Mouse (Mus musculus): ENCODE measurements around the gene Spryd3. TPM values are rescaled to one million over a fixed set of nuclear protein-coding genes. Genes with fewer than 3 reads are reported as not detected.

Gene Spryd3
- total RNA-seq, 2 experiments from 2014 or later = 148 to 163 TPM

GRCm38 (mm10) chr15:102114651-102115260, 21.3 kb downstream of the Spryd3 start:
- DNase-seq (ENCODE audit: low spot score in 2 of 2) = no peak

GRCm38 (mm10) chr15:102113674-102114073, 22.4 kb downstream of the Spryd3 start:
- peak in 1 of 2 experiments; percentile 8 for DNase-seq (ENCODE audit: low spot score in 2 of 2)

- no peak for DNase-seq (ENCODE audit: low spot score in 2 of 2)
These were observed 23.2 kb downstream of the Spryd3 start for GRCm38 (mm10) chr15:102112827-102113226.

- no peak for DNase-seq (ENCODE audit: low spot score in 2 of 2)
These were observed 23.9 kb downstream of the Spryd3 start for GRCm38 (mm10) chr15:102112181-102112580.

- DNase-seq (ENCODE audit: low spot score in 2 of 2) = peak in 1 of 2 experiments; percentile 9
These were observed 24.6 kb downstream of the Spryd3 start for GRCm38 (mm10) chr15:102111495-102111829.

GRCm38 (mm10) chr15:102110701-102111494, 25.1 kb downstream of the Spryd3 start:
- no peak for DNase-seq (ENCODE audit: low spot score in 2 of 2)

- DNase-seq (ENCODE audit: low spot score in 2 of 2) = no peak
These were observed 25.8 kb downstream of the Spryd3 start for GRCm38 (mm10) chr15:102110271-102110670.

GRCm38 (mm10) chr15:102108651-102109525, 27.1 kb downstream of the Spryd3 start:
- peak; percentile 83 to 86 for DNase-seq (ENCODE audit: low spot score in 2 of 2)

GRCm38 (mm10) chr15:102107689-102108573, 28.1 kb downstream of the Spryd3 start:
- peak; percentile 79 to 83 for DNase-seq (ENCODE audit: low spot score in 2 of 2)

GRCm38 (mm10) chr15:102106754-102107456, 29.1 kb downstream of the Spryd3 start:
- DNase-seq (ENCODE audit: low spot score in 2 of 2) = peak in 1 of 2 experiments; percentile 17

GRCm38 (mm10) chr15:102105764-102106730, 30.0 kb downstream of the Spryd3 start:
- peak in 1 of 2 experiments; percentile 12 for DNase-seq (ENCODE audit: low spot score in 2 of 2)

- peak in 1 of 2 experiments; percentile 33 for DNase-seq (ENCODE audit: low spot score in 2 of 2)
These were observed 30.7 kb downstream of the Spryd3 start for GRCm38 (mm10) chr15:102105360-102105759.

- DNase-seq (ENCODE audit: low spot score in 2 of 2) = peak in 1 of 2 experiments; percentile 16
These were observed 32.0 kb downstream of the Spryd3 start for GRCm38 (mm10) chr15:102103947-102104555.

- DNase-seq (ENCODE audit: low spot score in 2 of 2) = no peak
These were observed 32.6 kb downstream of the Spryd3 start for GRCm38 (mm10) chr15:102103371-102103946.

GRCm38 (mm10) chr15:102102548-102103121, 33.4 kb downstream of the Spryd3 start:
- DNase-seq (ENCODE audit: low spot score in 2 of 2) = peak in 1 of 2 experiments; percentile 10

GRCm38 (mm10) chr15:102101672-102102541, 34.1 kb downstream of the Spryd3 start:
- DNase-seq (ENCODE audit: low spot score in 2 of 2) = peak in 1 of 2 experiments; percentile 17
